In genomic region chr10:80152071-80152872, GRCm38 (mm10) we compare ENCODE assay signal across 8 mouse cellular contexts. TPM values are rescaled to one million over a fixed set of nuclear protein-coding genes. Genes with fewer than 3 reads are reported as not detected.
DNase-seq lines count a peak whose midpoint lies in the region; ATAC-seq and TF ChIP-seq lines count a peak whose summit lies in the region.

No protein-coding gene starts in this region.

- in situ Hi-C loops in CH12.LX (cut with MboI; ENCODE audit: low pct_ligation_motif_present, low pct_unique_long_range_greater_than_20kb, low sequenced_read_pairs) = no loop called here

- peak overlapping the region; percentile 81 to 84 (median 82) for H3K4me3 ChIP-seq in CH12.LX (replicated peaks in 1 of 3; ENCODE audit: low read depth in 2 of 3, low read length in 2 of 3, poor library complexity in 1 of 3)
- H3K4me3 ChIP-seq in embryonic facial prominence, embryonic 13.5 days = peak overlapping the region; percentile 97
- H3K4me3 ChIP-seq in hindbrain, embryonic 13.5 days = peak overlapping the region; percentile 97
- peak overlapping the region; percentile 91 for H3K4me3 ChIP-seq in liver, embryonic 11.5 days (ENCODE audit: low read depth, low read length)
- peak overlapping the region; percentile 98 for H3K4me3 ChIP-seq in neural tube, embryonic 13.5 days

- H3K9me3 ChIP-seq in CH12.LX (replicated peaks; ENCODE audit: low read length) = no peaks in the 10 kb centered on the region
- H3K9me3 ChIP-seq in embryonic facial prominence, embryonic 13.5 days = no peaks in the 10 kb centered on the region
- H3K9me3 ChIP-seq in hindbrain, embryonic 13.5 days = no peaks in the 10 kb centered on the region
- no peaks in the 10 kb centered on the region for H3K9me3 ChIP-seq in liver, embryonic 11.5 days (ENCODE audit: control insufficient read depth, low read length)
- H3K9me3 ChIP-seq in neural tube, embryonic 13.5 days = no peaks in the 10 kb centered on the region

- H3K27ac ChIP-seq in CH12.LX (ENCODE audit: insufficient read depth, low read depth) = peak overlapping the region; percentile 96
- H3K27ac ChIP-seq in embryonic facial prominence, embryonic 13.5 days = peak overlapping the region; percentile 100
- peak overlapping the region; percentile 100 for H3K27ac ChIP-seq in hindbrain, embryonic 13.5 days
- peak overlapping the region; percentile 97 for H3K27ac ChIP-seq in liver, embryonic 11.5 days (ENCODE audit: low read depth, low read length)
- peak overlapping the region; percentile 100 for H3K27ac ChIP-seq in neural tube, embryonic 13.5 days (replicated peaks)

- dilution Hi-C loops in CH12.LX (cut with MboI; ENCODE audit: extremely low pct_ligation_motif_present, extremely low pct_unique_long_range_greater_than_20kb, low sequenced_read_pairs) = no loop called here

- no peak for TF ChIP-seq POLR2A in CH12.LX (IDR thresholded peaks at IDR 0.05; ENCODE audit: low read depth, low read length)

- DNase-seq in cerebellum, adult 9-11 months = peak; percentile 72
- no peak for DNase-seq in cerebellum, adult 11 months
- no peak for DNase-seq in CH12.LX (ENCODE audit: extremely low read depth)
- DNase-seq in liver, embryonic 11.5 days (ENCODE audit: low spot score) = no peak
- DNase-seq in right cerebral cortex, adult 2 months (ENCODE audit: low spot score in 2 of 2) = no peak

- TF ChIP-seq RAD21 in CH12.LX (IDR thresholded peaks at IDR 0.05; ENCODE audit: low read depth, low read length) = no peak

- peaks cover 40 to 49% of the 10 kb centered on the region in 2 experiments for H3K36me3 ChIP-seq in CH12.LX (replicated peaks in 1 of 2; ENCODE audit: control insufficient read depth in 1 of 2, insufficient read depth in 1 of 2, low read length in 1 of 2)
- H3K36me3 ChIP-seq in embryonic facial prominence, embryonic 13.5 days = peaks cover 67% of the 10 kb centered on the region
- peaks cover 62% of the 10 kb centered on the region for H3K36me3 ChIP-seq in hindbrain, embryonic 13.5 days
- peaks cover 56% of the 10 kb centered on the region for H3K36me3 ChIP-seq in liver, embryonic 11.5 days (ENCODE audit: control insufficient read depth, insufficient read depth, low read length)
- H3K36me3 ChIP-seq in neural tube, embryonic 13.5 days = peaks cover 63% of the 10 kb centered on the region

- WGBS in embryonic facial prominence, embryonic 13.5 days = 2% methylated on average over 15 of the region's 15 CpGs
- WGBS in hindbrain, embryonic 13.5 days = 5% methylated on average over 15 of the region's 15 CpGs
- 25% methylated on average over 15 of the region's 15 CpGs for WGBS in liver, embryonic 11.5 days
- WGBS in neural tube, embryonic 13.5 days = 7% methylated on average over 15 of the region's 15 CpGs

- no peak for TF ChIP-seq CTCF in CH12.LX (conservative IDR thresholded peaks at IDR 0.05 in 1 of 2, IDR thresholded peaks at IDR 0.05 in 1 of 2; ENCODE audit: low read depth in 2 of 2, low read length in 2 of 2)

- H3K4me2 ChIP-seq in CH12.LX (ENCODE audit: insufficient read depth, low read depth, poor library complexity, severe bottlenecking) = peak overlapping the region; percentile 67
- peak overlapping the region; percentile 98 for H3K4me2 ChIP-seq in embryonic facial prominence, embryonic 13.5 days
- H3K4me2 ChIP-seq in hindbrain, embryonic 13.5 days = peak overlapping the region; percentile 98
- peak overlapping the region; percentile 79 for H3K4me2 ChIP-seq in liver, embryonic 11.5 days
- peak overlapping the region; percentile 94 for H3K4me2 ChIP-seq in neural tube, embryonic 13.5 days

- peak overlapping the region; percentile 95 for H3K9ac ChIP-seq in CH12.LX (ENCODE audit: insufficient read depth, low read depth)
- peak overlapping the region; percentile 96 for H3K9ac ChIP-seq in embryonic facial prominence, embryonic 13.5 days
- H3K9ac ChIP-seq in hindbrain, embryonic 13.5 days = peak overlapping the region; percentile 100
- H3K9ac ChIP-seq in liver, embryonic 11.5 days (ENCODE audit: low read depth, low read length) = peak overlapping the region; percentile 97
- H3K9ac ChIP-seq in neural tube, embryonic 13.5 days = peak overlapping the region; percentile 100

- peaks cover 15% of the 10 kb centered on the region for H3K79me2 ChIP-seq in CH12.LX (replicated peaks; ENCODE audit: control insufficient read depth, extremely low read depth, insufficient read depth, poor library complexity, severe bottlenecking)

- H3K4me1 ChIP-seq in CH12.LX (ENCODE audit: control insufficient read depth in 1 of 2, insufficient read depth in 2 of 2) = peaks cover 20 to 50% of the 10 kb centered on the region in 2 experiments
- peaks cover 63% of the 10 kb centered on the region for H3K4me1 ChIP-seq in embryonic facial prominence, embryonic 13.5 days
- peaks cover 68% of the 10 kb centered on the region for H3K4me1 ChIP-seq in hindbrain, embryonic 13.5 days (replicated peaks)
- H3K4me1 ChIP-seq in liver, embryonic 11.5 days (replicated peaks; ENCODE audit: control insufficient read depth, insufficient read depth, low read length) = peaks cover 57% of the 10 kb centered on the region
- peaks cover 67% of the 10 kb centered on the region for H3K4me1 ChIP-seq in neural tube, embryonic 13.5 days (replicated peaks)

- H3K27me3 ChIP-seq in CH12.LX (replicated peaks) = no peaks in the 10 kb centered on the region
- no peaks in the 10 kb centered on the region for H3K27me3 ChIP-seq in embryonic facial prominence, embryonic 13.5 days
- H3K27me3 ChIP-seq in hindbrain, embryonic 13.5 days = no peaks in the 10 kb centered on the region
- no peaks in the 10 kb centered on the region for H3K27me3 ChIP-seq in liver, embryonic 11.5 days (replicated peaks; ENCODE audit: control insufficient read depth, insufficient read depth, low read length)
- no peaks in the 10 kb centered on the region for H3K27me3 ChIP-seq in neural tube, embryonic 13.5 days

- no peak for TF ChIP-seq EP300 in CH12.LX (IDR thresholded peaks at IDR 0.05; ENCODE audit: low read length)

- no peak for ATAC-seq in embryonic facial prominence, embryonic 13.5 days (ENCODE audit: insufficient number of reproducible peaks, insufficient read depth, low FRiP score, low TSS enrichment, low read depth)
- no peak for ATAC-seq in hindbrain, embryonic 13.5 days (ENCODE audit: low FRiP score)
- no peak for ATAC-seq in liver, embryonic 11.5 days (replicated peaks; ENCODE audit: low FRiP score)
- no peak for ATAC-seq in neural tube, embryonic 13.5 days (ENCODE audit: low read depth)

TF ChIP-seq in CH12.LX, 34 proteins besides CTCF, POLR2A, EP300 and RAD21 (continues in another document):
- TF ChIP-seq MYC (IDR thresholded peaks at IDR 0.05; ENCODE audit: low read depth, low read length) (no peak), MAX (IDR thresholded peaks at IDR 0.05; ENCODE audit: low read length) (no peak), GABPA (IDR thresholded peaks at IDR 0.05; ENCODE audit: insufficient replicate concordance, low read depth, low read length) (no peak), ZNF384 (IDR thresholded peaks at IDR 0.05; ENCODE audit: low read depth, low read length) (peak; percentile 57)

RNA-seq across cellular contexts. Expression of gene Midn, which starts 4.2 kb away (rescaled TPM):
- total RNA-seq in CH12.LX (2012; rRNA removed) (11.6 and 16.2 TPM in 2 replicates), CH12.LX (2014; rRNA removed) (3.9 and 4.7 TPM in 2 replicates)
- 25.2 and 33.2 TPM in 2 replicates for polyA plus RNA-seq in CH12.LX (2012; ENCODE audit: insufficient read length, low read depth)
- polyA plus RNA-seq in embryonic facial prominence, embryonic 13.5 days (2015; fragmentation: Nextera tagmentation; extraction: Ambion mirVana) = 21.2 and 25.7 TPM in 2 replicates
- polyA plus RNA-seq in hindbrain, embryonic 13.5 days (2015; fragmentation: Nextera tagmentation; extraction: Ambion mirVana) = 32.4 and 34.7 TPM in 2 replicates
- polyA plus RNA-seq in liver, embryonic 11.5 days (2014; fragmentation: Nextera tagmentation; extraction: Ambion mirVana) = 19.2 and 20.1 TPM in 2 replicates
- 31.0 and 35.8 TPM in 2 replicates for polyA plus RNA-seq in neural tube, embryonic 13.5 days (2015; fragmentation: Nextera tagmentation; extraction: Ambion mirVana)

RNA-seq across cellular contexts. Expression of gene Cbarp, which starts 11.6 kb away (rescaled TPM):
- total RNA-seq in CH12.LX (2012; rRNA removed) (2.3 and 2.6 TPM in 2 replicates), CH12.LX (2014; rRNA removed) (0.09 and 0.19 TPM in 2 replicates)
- polyA plus RNA-seq in CH12.LX (2012; ENCODE audit: insufficient read length, low read depth) = 1.7 and 2.4 TPM in 2 replicates
- 6.8 and 9.8 TPM in 2 replicates for polyA plus RNA-seq in embryonic facial prominence, embryonic 13.5 days (2015; fragmentation: Nextera tagmentation; extraction: Ambion mirVana)
- polyA plus RNA-seq in hindbrain, embryonic 13.5 days (2015; fragmentation: Nextera tagmentation; extraction: Ambion mirVana) = 57.4 and 59.2 TPM in 2 replicates
- polyA plus RNA-seq in liver, embryonic 11.5 days (2014; fragmentation: Nextera tagmentation; extraction: Ambion mirVana) = 2.8 and 3.1 TPM in 2 replicates
- 53.9 and 55.1 TPM in 2 replicates for polyA plus RNA-seq in neural tube, embryonic 13.5 days (2015; fragmentation: Nextera tagmentation; extraction: Ambion mirVana)

RNA-seq across cellular contexts. Expression of gene Cirbp, which starts 13.5 kb away (rescaled TPM):
- total RNA-seq in CH12.LX (2012; rRNA removed) (28.3 and 34.4 TPM in 2 replicates), CH12.LX (2014; rRNA removed) (27.0 and 31.9 TPM in 2 replicates)
- polyA plus RNA-seq in CH12.LX (2012; ENCODE audit: insufficient read length, low read depth) = 40.2 and 45.9 TPM in 2 replicates
- polyA plus RNA-seq in embryonic facial prominence, embryonic 13.5 days (2015; fragmentation: Nextera tagmentation; extraction: Ambion mirVana) = 142 and 162 TPM in 2 replicates
- polyA plus RNA-seq in hindbrain, embryonic 13.5 days (2015; fragmentation: Nextera tagmentation; extraction: Ambion mirVana) = 364 and 409 TPM in 2 replicates
- 22.5 and 25.1 TPM in 2 replicates for polyA plus RNA-seq in liver, embryonic 11.5 days (2014; fragmentation: Nextera tagmentation; extraction: Ambion mirVana)
- 325 and 351 TPM in 2 replicates for polyA plus RNA-seq in neural tube, embryonic 13.5 days (2015; fragmentation: Nextera tagmentation; extraction: Ambion mirVana)

RNA-seq across cellular contexts. Expression of gene Atp5d, which starts 13.8 kb away (rescaled TPM):
- total RNA-seq in CH12.LX (2012; rRNA removed) = 270 and 326 TPM in 2 replicates
- 85.8 and 106 TPM in 2 replicates for total RNA-seq in CH12.LX (2014; rRNA removed)
- polyA plus RNA-seq in CH12.LX (2012; ENCODE audit: insufficient read length, low read depth) = 306 and 352 TPM in 2 replicates
- 491 and 513 TPM in 2 replicates for polyA plus RNA-seq in embryonic facial prominence, embryonic 13.5 days (2015; fragmentation: Nextera tagmentation; extraction: Ambion mirVana)
- 434 and 449 TPM in 2 replicates for polyA plus RNA-seq in hindbrain, embryonic 13.5 days (2015; fragmentation: Nextera tagmentation; extraction: Ambion mirVana)
- 482 and 514 TPM in 2 replicates for polyA plus RNA-seq in liver, embryonic 11.5 days (2014; fragmentation: Nextera tagmentation; extraction: Ambion mirVana)
- polyA plus RNA-seq in neural tube, embryonic 13.5 days (2015; fragmentation: Nextera tagmentation; extraction: Ambion mirVana) = 467 and 481 TPM in 2 replicates

RNA-seq across cellular contexts. Expression of gene 1600002K03Rik, which starts 20.5 kb away (rescaled TPM):
- total RNA-seq in CH12.LX (2012; rRNA removed) (30.5 and 37.7 TPM in 2 replicates), CH12.LX (2014; rRNA removed) (34.3 and 40.2 TPM in 2 replicates)
- 19.3 and 21.9 TPM in 2 replicates for polyA plus RNA-seq in CH12.LX (2012; ENCODE audit: insufficient read length, low read depth)
- 11.0 and 11.6 TPM in 2 replicates for polyA plus RNA-seq in embryonic facial prominence, embryonic 13.5 days (2015; fragmentation: Nextera tagmentation; extraction: Ambion mirVana)
- polyA plus RNA-seq in hindbrain, embryonic 13.5 days (2015; fragmentation: Nextera tagmentation; extraction: Ambion mirVana) = 11.9 and 14.1 TPM in 2 replicates
- polyA plus RNA-seq in liver, embryonic 11.5 days (2014; fragmentation: Nextera tagmentation; extraction: Ambion mirVana) = 21.8 and 27.4 TPM in 2 replicates
- 11.4 and 16.3 TPM in 2 replicates for polyA plus RNA-seq in neural tube, embryonic 13.5 days (2015; fragmentation: Nextera tagmentation; extraction: Ambion mirVana)
